Mouse (Mus musculus) heart, postnatal 25 days (tissue): ENCODE data around the gene Rab7. TPM values are rescaled to one million over a fixed set of nuclear protein-coding genes. Genes with fewer than 3 reads are reported as not detected.

Source experiments
- DNase-seq: peaks from one replicate; pipeline ENCODE4 v3.0.0; 2022; ENCODE audit warnings: low spot score
- intact Hi-C: fragments of 180-260 bp; cut with DNase I; formaldehyde crosslinking; loops from one replicate; pipeline ENCODE4 v1.15.1; 2025
- total RNA-seq, 2 experiments: library from RNA; stranded (reverse); gene quantifications; 2 replicates each; pipeline ENCODE4 v1.2.3; 2021

Rab7 gene
- total RNA-seq, 2 experiments from 2014 or later: 292 to 305 TPM

DNA sequence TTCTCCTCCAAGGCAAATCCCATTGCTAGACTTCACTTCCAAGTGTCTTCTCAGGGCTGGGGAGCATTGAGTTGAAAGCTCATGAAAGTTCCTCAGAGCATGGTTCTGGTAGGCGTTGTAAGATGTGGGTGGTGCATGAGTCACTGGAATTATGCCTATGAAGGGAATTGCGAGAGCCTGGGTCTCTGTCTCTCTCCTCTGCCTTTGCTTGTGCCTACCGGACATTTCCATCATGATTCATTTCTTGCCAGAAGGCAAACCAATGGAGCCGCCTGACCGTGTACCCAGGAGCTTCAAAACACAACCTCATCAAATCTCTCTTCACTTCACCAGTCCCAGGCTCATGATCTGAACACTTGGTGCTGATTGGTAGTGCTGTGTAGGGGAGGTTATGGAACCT is 11.8 kb upstream of the Rab7 start:
- DNase-seq: no peak
- intact Hi-C loops: no loop called here

DNA sequence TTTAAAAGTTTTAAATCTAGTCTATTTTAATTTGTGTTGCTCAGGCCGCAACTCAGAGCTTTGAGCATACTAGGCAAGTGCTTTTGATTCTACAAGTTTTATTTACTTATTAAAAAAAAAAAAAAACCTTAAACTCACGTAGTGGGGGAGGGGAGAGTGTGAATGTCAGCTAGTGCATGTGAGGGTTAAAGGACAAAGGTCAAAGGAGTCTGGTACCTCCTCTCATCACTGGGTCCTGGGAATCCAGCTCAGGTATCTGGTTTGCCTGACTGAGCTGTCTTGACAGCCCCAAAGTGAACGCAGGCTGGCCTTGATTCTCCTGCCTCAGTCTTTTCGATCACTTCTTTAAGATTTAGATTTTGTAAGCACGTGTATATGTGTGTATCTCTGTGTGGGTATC is 10.6 kb upstream of the Rab7 start:
- intact Hi-C loops: no loop called here
- no peak for DNase-seq

DNA sequence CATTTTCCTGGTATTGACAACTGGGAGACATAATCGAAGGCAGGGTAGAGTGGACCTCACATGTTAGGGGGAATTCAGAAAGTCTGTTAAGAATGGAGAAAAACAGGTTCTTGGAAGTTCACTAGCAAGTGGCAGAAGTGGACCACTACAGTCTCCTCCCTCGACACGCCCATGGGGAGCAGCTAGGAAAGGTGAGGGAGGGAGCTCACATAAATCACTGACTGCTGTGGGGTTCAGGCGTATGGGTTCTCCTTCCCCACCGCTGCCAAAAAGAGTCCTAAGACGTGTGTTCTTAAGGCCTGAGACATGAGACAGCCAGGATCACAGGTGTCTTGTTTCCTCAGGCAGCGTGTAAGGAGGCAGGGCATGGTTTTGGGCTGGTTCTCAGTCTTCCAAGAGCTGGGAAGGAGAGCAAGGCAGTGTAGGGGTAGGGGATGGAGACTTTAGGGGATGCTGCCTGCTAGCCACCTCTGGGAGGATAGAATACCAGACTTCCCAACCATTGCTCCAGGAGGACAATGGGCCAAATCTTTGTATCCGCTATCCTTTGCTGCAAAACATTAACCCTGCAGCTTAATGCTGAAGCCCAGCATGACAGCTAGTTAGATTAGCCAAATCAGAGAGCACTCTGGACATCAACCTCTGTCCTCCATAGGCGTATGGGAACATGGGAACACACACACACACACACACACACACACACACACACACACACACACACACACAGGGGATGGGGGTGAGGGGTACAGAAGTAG is 9.2 kb upstream of the Rab7 start:
- intact Hi-C loops: no loop called here
- no peak for DNase-seq

DNA sequence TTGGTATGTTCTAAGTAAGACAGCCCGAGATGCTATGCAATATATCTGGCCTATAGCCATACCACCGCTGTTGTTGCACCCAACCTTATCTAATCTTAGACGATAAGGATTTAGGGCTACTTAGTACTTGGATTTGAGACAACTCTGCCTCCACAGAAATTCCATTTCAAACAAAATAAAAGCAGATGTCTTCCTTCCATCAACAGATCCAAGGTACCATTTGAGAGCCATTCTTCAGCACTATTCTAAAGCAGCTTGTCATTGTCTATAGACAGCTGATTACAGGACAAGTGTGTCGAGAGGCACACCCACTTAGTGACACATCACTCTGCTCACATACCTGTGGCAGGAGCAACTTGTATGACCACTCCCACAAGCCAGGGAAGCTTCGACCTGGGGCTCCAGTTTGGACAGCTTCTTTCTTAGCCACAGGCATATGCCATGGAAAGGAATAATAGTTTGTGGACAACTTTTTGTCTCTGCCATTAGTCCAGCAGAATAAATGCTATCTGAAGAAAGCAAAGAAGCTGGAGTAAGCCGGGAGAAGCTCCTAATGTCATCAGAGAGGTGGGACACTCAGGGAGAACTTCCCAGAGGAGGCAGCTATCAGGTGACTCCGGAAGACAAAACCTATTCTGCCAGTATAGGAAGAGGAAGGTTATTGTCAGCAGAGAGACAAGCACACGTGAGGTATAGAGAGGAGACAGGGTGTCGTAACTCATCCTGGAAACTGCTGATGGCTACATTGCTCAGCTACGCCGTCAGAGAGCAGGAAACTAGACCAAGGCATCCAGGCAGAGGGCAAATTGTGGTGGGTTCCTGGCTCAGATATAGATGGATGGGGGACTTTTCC is 8.4 kb upstream of the Rab7 start:
- DNase-seq: no peak
- intact Hi-C loops: no loop called here

DNA sequence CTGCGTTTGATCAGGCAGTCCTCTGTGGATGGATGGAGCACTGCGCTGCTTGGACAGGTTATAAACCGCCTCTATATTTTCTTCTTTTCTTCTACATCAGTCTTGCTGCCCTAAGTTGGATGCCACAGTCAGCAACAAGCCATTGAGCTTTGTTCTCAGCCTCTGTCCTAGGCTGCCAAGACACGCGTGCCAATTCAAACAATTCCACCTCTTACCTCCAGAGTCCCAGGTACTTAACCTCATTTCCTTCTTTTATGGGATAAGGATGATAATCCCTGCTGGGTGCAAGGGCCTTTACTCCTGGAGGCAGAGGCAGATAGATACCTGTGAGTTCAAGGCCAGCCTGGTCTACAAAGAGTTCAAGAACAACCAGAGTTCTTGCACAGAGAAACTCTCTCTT is 6.1 kb upstream of the Rab7 start:
- intact Hi-C loops: no loop called here

DNA sequence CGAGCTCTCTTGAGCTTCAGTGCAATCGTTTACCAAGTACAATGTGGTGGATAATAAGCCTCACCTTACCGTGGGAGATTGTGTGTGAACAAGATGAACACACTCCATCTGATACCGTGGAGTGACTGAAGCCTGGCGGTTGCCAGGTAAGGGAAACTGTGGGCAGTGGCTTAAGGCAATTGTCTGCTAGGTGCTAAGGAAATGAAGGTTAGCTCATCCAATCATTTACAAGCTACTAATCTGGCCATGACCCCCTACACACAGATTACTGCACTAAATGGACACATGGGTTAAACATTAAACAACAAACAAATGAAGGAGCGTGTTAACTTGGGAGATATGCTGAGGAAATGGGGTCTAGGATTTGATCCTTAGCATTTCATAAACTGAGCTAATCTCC is 3.9 kb upstream of the Rab7 start:
- DNase-seq: no peak
- intact Hi-C loops: loop anchor here (5.0 kb wide), 1 partner anchor 33 kb away; the partner anchor contains the start of gene Rpn1

More for the DNA sequence above, 6.1 kb upstream of the Rab7 start:
- no peak for DNase-seq

DNA sequence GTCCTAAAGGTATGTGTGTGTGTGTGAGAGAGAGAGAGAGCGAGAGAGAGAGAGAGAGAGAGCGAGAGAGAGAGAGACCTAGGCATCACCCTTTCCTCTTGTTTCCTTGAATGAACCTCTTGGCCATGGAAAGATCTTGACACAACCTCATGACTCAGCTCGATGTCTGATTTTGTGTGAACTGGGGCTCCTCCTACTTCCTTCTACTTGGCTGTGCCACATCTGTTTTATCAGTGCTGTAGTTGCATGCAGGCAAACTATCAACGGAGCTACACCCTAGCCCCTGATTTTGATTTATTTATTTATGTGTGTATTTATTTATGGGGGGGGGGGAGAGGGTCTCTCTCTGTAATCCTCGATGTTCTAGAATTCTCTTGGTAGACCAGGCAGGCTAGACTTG is 2.8 kb upstream of the Rab7 start:
- intact Hi-C loops: loop anchor here (5.0 kb wide), 1 partner anchor 34 kb away; the partner anchor contains the start of gene Rpn1
- DNase-seq: no peak

DNA sequence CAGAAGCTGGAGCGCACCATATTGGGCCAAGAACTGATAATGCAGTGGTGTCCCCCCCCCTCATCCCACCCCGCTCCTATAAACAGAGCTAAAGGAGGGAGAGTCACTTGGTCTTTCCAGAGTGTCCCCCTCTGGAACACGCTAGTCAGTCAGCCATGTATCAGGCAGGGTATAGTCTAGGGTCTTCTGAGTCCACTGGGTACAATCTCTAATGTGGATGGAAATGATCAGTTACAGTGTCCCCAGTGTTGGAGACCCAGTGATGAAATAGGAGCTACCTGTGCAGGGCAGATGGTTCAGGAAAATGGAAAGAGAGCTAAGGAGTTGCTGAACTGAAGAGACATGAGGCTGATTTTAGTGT is 316 bp upstream of the Rab7 start:
- intact Hi-C loops: loop anchor here (2.0 to 5.0 kb wide), 2 partner anchors 19 to 37 kb away; partner anchors contain the start of gene Rpn1
- DNase-seq: no peak

DNA sequence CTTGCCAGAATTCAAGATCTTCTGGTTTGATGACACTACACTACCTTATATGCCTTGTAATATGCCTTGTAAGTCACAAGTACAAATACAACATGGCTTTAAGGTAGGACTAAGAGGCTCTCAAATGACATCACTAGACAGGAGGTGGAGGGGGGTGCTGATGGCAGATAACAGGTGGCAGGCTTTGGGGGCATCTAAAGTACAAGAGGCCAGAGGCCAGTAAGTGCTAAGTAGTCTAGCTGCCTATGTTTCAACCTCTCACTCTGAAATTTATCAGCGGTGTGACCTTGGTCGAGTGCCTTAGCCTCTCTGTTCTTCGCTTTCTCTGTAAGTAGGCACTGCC is 865 bp downstream of the Rab7 start:
- DNase-seq: no peak
- intact Hi-C loops: loop anchor here (2.0 kb wide), 1 partner anchor 21 kb away; no protein-coding TSS in a partner anchor

DNA sequence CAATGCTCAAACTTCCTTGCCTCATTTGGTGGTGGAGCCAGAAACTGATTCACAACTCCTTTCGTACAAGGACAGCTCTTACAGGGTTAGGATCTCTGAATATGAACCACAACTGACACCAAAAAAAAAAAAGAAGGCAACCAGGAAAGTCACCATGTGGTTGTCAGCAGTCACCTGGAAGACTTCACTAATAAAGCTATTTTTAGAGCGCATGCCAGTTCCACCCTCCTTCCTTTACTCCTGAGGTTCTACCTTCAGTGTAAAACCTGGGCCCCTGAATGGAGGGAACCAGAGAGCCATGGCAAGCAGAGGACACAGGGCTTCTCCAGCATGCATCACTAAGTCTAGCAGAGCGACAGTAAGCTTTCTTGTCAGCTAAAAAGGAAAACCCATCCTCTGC is 2.7 kb downstream of the Rab7 start:
- no peak for DNase-seq
- intact Hi-C loops: no loop called here

DNA sequence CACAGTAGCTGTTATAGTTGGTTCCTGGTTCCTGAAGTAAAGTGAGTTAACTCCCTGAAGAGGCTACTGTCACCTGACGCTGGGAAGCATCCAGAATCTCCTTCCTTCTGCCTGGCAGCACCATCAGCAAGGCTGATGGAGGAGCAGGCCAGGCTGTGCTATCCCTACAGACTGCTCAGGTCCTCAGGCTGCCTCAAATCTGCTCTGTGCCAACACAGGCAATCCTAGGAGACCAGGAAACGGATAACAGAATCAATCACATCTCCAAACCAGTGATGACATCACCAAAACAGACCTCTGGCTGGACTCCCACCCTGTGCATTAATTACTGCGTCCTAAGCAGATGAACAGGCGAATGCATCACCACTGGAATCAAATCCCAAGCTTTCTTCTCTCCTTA is 3.8 kb downstream of the Rab7 start:
- intact Hi-C loops: no loop called here
- no peak for DNase-seq

DNA sequence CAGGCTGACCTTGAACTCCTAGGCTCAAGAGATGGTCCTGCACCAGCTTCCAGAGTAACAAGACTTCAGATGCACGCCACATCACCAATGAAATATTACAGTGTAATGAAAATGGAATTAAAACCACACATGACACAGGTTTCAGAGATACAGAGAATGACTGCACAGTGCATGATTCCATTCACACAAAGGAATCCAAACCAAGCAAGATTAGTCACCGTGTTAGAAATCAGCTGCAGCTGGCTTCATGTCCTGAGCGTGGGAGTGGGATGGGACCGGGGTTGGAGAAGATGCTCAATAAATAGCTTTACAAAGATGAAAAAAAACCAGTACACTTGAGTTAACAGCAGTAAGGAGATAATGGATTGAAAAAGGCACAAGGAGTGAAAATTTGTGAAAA is 5.6 kb downstream of the Rab7 start:
- no peak for DNase-seq
- intact Hi-C loops: loop anchor here (5.0 kb wide), 1 partner anchor 33 kb away; no protein-coding TSS in a partner anchor

DNA sequence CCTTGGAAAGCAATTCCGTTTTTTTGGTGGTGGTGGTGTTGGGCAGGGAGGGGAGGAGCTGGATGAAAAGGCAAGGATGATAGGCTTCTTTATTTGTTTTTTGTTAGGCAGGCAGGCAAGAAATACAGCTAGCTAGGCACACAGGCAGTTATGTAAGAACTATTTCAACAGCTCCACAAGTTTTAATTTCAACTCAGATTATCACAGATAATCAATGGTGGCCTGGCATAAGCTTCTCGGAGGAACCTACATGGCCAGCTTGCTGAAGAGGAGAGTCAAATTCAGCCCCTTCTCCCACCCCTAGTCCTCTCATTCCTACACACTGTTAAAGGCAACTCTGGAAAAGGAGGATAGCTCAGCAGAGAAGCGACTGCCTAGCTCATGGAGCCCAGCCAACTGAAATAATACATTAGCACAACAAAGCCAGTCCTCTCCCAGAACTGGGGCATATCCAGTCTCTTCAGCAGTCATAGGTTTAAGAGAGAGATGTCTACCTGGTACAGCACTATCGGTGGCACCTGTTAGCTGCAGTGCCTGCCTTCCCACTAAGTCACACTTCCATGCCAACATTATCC is 7.5 kb downstream of the Rab7 start:
- no peak for DNase-seq
- intact Hi-C loops: loop anchor here (5.0 kb wide), 1 partner anchor 35 kb away; no protein-coding TSS in a partner anchor

DNA sequence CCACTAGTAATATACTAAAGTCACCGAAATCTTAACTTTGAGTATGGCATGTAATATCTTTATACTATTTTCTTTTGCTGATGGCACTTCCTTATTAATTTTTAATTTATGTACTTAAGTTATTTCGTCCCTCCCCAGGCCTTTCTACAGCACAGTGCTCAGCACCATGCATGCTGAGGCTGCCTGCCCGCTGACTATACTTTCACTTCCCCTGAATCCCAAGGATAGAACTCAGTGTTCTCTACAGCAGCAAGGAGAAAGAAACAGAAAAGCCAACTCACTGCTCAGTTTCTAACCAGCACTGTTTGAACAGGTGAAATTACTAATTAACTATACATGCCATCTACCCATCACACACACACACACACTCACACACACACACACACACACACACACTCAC is 11.6 kb downstream of the Rab7 start:
- intact Hi-C loops: no loop called here
- no peak for DNase-seq

DNA sequence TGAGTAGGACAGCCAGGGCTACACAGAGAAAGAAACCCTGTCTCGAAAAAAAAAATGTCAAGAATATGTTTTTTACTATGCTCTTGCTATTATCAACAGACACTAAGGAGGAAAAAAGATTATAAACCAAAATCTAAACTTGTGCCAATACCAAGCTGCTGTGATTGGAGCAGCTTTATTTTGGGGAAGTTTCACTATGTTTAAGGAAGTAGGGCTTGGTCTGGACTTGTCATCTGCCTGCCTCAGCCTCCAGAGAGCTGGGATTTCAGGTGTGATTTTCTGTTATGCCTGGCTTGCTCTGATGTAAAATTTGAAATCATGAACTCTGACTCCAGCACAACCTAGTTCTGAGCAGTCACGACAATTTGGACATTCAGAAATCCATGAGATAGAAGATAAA is 14.6 kb downstream of the Rab7 start:
- intact Hi-C loops: no loop called here
- DNase-seq: no peak

DNA sequence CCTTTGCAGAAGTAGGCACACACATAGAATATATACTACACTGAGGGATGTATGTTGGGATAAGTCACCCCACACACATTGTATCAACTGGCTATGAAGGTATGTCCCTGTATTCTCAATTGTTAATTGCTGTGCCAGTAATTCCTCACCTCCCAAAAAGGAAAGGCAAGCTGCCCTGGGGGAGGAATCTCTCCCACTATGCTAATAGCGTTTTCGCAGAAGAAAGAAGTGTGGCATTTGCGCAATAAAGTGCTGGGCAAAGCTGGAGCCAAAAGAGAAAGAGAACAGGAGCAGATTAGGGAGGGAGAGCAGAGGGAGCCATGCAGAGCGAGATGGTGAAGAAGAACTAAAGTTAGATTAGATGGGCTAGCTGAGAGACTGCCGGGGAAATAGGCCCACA is 17.7 kb downstream of the Rab7 start:
- DNase-seq: no peak
- intact Hi-C loops: no loop called here

DNA sequence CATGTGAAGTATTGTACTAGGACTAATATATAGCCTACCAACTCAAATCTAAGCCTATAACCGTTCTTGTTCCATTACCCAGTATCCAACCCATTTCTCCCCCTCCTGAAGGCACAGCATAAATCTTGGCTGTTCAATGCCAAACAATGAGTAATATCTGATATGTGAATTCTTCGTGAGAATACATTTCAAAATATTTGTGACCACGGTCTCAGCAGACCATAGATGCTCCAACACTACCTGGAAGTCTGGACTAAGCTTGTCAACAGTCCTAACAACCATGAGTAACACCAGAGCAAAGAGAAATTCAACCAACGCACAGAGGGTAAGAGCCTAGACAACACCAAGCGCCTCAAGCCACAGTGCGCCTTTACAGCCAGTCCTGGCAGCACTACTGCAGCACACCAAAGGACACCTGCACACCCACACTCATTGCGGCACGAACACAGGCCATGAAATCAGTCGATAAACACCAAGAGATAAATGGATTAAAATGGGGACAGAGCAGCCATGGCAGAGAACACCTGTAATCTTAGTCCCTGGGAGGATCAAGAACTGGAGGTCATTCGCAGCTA is 21.7 kb downstream of the Rab7 start:
- no peak for DNase-seq
- intact Hi-C loops: no loop called here

DNA sequence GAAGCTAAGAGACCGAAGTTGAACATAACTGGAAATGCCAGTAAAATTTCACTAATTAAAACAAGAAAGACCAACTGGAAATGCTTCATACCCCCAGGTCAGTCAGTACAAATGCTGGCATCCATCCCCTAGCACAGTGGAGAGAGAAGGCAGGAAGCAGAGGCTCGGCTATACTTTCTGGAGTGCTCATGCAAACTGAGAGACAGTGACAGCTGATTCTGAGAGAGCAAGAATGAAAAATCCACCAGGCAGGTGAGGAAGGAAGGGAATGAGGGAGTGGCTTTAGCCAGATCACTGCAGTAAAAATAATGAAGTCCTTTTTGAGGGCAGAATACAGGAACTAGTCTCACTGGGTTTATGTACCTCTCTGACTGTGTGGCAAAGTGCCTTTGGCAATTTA is 25.9 kb downstream of the Rab7 start:
- intact Hi-C loops: no loop called here
- DNase-seq: no peak

DNA sequence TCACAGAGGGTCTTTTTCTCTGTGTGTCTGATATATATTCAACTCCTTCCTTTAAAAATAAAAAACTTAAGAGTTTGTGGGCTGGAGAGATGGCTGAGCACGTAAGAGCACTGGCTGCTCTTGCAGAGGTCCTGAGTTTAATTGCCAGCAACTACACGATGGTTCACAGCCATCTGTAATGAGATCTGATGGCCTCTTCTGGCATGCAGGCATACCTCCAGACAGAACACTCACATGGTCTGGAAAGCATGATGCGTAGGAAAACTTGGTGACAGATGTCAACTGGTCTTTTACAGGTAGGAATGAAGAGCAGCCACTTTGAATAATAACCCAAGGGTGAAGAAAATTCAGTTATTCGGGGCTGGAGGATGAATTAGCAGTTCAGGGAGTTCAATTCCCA is 27.2 kb downstream of the Rab7 start:
- intact Hi-C loops: no loop called here
- no peak for DNase-seq

DNA sequence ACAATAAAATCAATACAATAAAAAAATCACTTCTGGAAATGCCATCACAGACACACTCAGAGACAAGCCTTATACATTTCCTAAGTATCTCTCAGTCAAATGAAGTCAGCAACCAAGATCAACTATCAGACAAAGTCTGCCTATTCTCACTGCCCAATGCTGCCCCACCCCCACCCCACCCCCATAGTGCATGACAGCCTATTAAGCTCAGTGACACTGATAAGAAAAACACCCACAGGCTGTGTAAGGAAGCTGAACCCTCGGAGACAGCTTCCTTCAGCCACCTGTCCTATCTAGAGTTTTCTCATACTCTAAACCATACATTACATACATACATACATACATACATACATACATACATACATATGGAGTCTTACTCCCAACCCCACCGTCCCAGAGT is 29.3 kb downstream of the Rab7 start:
- intact Hi-C loops: no loop called here
- no peak for DNase-seq

DNA sequence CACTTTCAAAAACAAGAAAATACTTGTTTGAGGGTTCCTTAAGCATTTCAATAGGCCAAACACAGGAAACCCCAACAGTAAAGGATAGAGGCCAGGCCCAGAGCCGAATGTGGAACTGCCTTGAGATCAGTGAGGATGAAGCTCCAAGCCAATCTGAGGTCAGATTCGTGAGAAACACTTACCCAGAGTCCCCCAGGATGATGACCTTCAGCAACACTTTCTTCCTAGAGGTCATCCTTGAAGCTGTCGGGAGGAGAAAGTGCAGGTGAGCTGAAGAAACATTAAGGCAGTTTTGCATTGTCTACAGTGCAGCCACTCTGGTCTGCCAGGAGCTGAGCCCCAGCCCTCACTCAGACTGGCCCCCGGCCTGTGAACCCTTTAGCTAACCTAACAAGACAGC is 31.6 kb downstream of the Rab7 start:
- intact Hi-C loops: no loop called here
- no peak for DNase-seq
